Mouse (Mus musculus) kidney, postnatal 0 days (tissue): ENCODE measurements at regions not wholly inside any gene's neighbourhood (a gene's known extent, or its start where the extent isn't known, plus 50 kb on each side); places are given as distances from the start of the nearest gene placed in this dataset.

Experiments used
- ATAC-seq: fragments of 200-750 bp; cut with Nextera tagmentation; replicated peaks from 2 replicates; pipeline ENCODE4 v1.8.0; 2017; ENCODE audit warnings: low read depth, moderate number of reproducible peaks, moderate TSS enrichment, moderate library complexity; ENCODE audit not compliant: low FRiP score
- DNase-seq: peaks from one replicate; pipeline ENCODE4 v3.0.0-alpha.2; 2016; ENCODE audit warnings: low spot score
- H3K27ac ChIP-seq: fragments of 300-500 bp; sonication (generic); 2 replicates; pipeline ENCODE4 v1.5.1; 2014; ENCODE audit warnings: mild to moderate bottlenecking
- H3K27me3 ChIP-seq: fragments of 300-500 bp; sonication (generic); 2 replicates; pipeline ENCODE4 v1.6.1; 2014; ENCODE audit warnings: low read length, mixed read lengths; ENCODE audit not compliant: insufficient read depth
- H3K36me3 ChIP-seq: fragments of 300-500 bp; sonication (generic); 2 replicates; pipeline ENCODE4 v1.6.1; 2014; ENCODE audit warnings: low read length, mixed read lengths; ENCODE audit not compliant: insufficient read depth
- H3K4me1 ChIP-seq: fragments of 300-500 bp; sonication (generic); replicated peaks from 2 replicates; pipeline ENCODE4 v1.6.1; 2014; ENCODE audit warnings: antibody characterized with exemption, low read length, mixed read lengths; ENCODE audit not compliant: insufficient read depth
- H3K4me2 ChIP-seq: fragments of 300-500 bp; sonication (generic); 2 replicates; pipeline ENCODE4 v1.6.1; 2014; ENCODE audit warnings: mild to moderate bottlenecking, low read length, moderate library complexity, mixed read lengths
- H3K4me3 ChIP-seq: fragments of 300-500 bp; sonication (generic); replicated peaks from 2 replicates; pipeline ENCODE4 v1.5.1; 2014; ENCODE audit warnings: low read depth, low read length
- H3K9ac ChIP-seq: fragments of 300-500 bp; sonication (generic); 2 replicates; pipeline ENCODE4 v1.6.1; 2014; ENCODE audit warnings: low read depth, low read length
- H3K9me3 ChIP-seq: fragments of 300-500 bp; sonication (generic); replicated peaks from 2 replicates; pipeline ENCODE4 v1.6.1; 2016; ENCODE audit warnings: low read length, inconsistent platforms, mixed read lengths
- CTCF ChIP-seq: IDR thresholded peaks from 2 replicates; pipeline ENCODE4 v1.5.1; 2016; ENCODE audit warnings: antibody characterized with exemption, low read depth, mild to moderate bottlenecking, moderate library complexity
- WGBS: fragments of 180-500 bp; shearing (Covaris S2); extraction: QIAGEN DNeasy Blood & Tissue Kit; methylation state at CpG from one replicate; pipeline ENCODE4 v1.1.7; 2014; 5-methylcytosine and 5-hydroxymethylcytosine counted together

DNA sequence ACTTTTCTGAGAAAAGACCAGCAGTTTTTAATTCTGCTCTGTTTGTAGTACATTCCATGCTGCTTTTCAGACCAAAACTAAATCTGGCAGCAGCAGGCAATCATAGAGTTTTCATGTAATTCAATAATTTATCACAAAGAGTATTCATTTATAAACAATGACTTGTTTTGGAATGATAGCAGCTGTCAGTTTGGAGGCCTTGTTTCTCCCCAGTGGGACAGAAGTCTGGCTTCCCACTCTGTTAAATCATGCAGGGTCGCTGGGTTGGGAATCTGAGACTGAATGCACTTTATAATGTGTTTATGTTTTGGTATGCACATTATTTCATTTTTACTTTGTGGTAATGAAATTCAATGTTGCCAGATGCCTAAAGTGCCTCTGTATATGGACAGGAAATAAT, 879.8 kb upstream of the 2610301B20Rik start:
- Histone ChIP-seq H3K36me3 (no peaks in the 10 kb centered on the region), H3K4me3 (no peak overlapping the region), H3K4me1 (no peaks in the 10 kb centered on the region), H3K4me2 (no peak overlapping the region), H3K9ac (no peak overlapping the region), H3K9me3 (no peaks in the 10 kb centered on the region), H3K27ac (no peak overlapping the region), H3K27me3 (no peaks in the 10 kb centered on the region)
- WGBS = 55% methylated on average over 1 of the region's 1 CpGs
- ATAC-seq = no peak
- TF ChIP-seq CTCF = no peak
- DNase-seq = peak; percentile 1

- DNase-seq (no peak), ATAC-seq (no peak)
- Histone ChIP-seq H3K4me1 (no peaks in the 10 kb centered on the region), H3K4me3 (no peak overlapping the region), H3K9ac (no peak overlapping the region), H3K27ac (no peak overlapping the region), H3K27me3 (no peaks in the 10 kb centered on the region), H3K4me2 (no peak overlapping the region), H3K9me3 (no peaks in the 10 kb centered on the region), H3K36me3 (no peaks in the 10 kb centered on the region)
- no peak for TF ChIP-seq CTCF
These were observed 844.0 kb upstream of the 2610301B20Rik start for GRCm38 (mm10) chr4:10030316-10030715.

GRCm38 (mm10) chr4:10031764-10032163, 842.5 kb upstream of the 2610301B20Rik start:
- H3K4me3 ChIP-seq = no peak overlapping the region
- H3K36me3 ChIP-seq = no peaks in the 10 kb centered on the region
- H3K27ac ChIP-seq = no peak overlapping the region
- 52% methylated on average over 3 of the region's 3 CpGs for WGBS
- H3K9me3 ChIP-seq = no peaks in the 10 kb centered on the region
- H3K4me2 ChIP-seq = no peak overlapping the region
- TF ChIP-seq CTCF = no peak
- no peaks in the 10 kb centered on the region for H3K4me1 ChIP-seq
- DNase-seq = no peak
- H3K9ac ChIP-seq = no peak overlapping the region
- H3K27me3 ChIP-seq = no peaks in the 10 kb centered on the region
- no peak for ATAC-seq

DNA sequence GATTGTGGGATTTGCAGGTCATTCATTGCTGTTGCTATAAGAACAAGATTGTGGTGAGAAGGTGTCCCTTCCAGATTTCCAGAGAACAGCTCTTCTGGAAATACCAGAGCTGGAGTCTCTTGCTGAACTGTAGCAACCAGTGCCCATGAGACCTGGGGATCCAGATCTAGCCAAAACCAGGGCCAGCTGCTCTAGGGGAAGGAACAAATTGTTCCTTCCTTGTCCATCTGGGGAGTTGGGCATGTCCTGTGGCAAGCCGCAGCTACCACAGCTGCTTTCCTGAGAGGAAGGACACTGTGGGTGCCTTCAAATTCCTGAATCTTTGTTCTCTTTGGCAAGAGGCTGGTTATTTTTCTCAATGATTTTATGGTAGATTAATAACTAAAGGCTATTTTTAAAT, 839.0 kb upstream of the 2610301B20Rik start:
- Histone ChIP-seq H3K27me3 (no peaks in the 10 kb centered on the region), H3K4me2 (no peak overlapping the region), H3K9me3 (no peaks in the 10 kb centered on the region), H3K9ac (no peak overlapping the region), H3K4me3 (no peak overlapping the region), H3K4me1 (no peaks in the 10 kb centered on the region), H3K27ac (no peak overlapping the region), H3K36me3 (no peaks in the 10 kb centered on the region)
- ATAC-seq = no peak
- 85% methylated on average over 1 of the region's 1 CpGs for WGBS
- TF ChIP-seq CTCF = no peak
- DNase-seq = no peak

- no peaks in the 10 kb centered on the region for H3K36me3 ChIP-seq
- no peak for TF ChIP-seq CTCF
- H3K27ac ChIP-seq = no peak overlapping the region
- H3K4me2 ChIP-seq = no peak overlapping the region
- ATAC-seq (no peak), DNase-seq (peak; percentile 1)
- H3K4me3 ChIP-seq = no peak overlapping the region
- H3K27me3 ChIP-seq = no peaks in the 10 kb centered on the region
- no peaks in the 10 kb centered on the region for H3K4me1 ChIP-seq
- WGBS = 66% methylated on average over 2 of the region's 2 CpGs
- no peak overlapping the region for H3K9ac ChIP-seq
- no peaks in the 10 kb centered on the region for H3K9me3 ChIP-seq
These were observed 832.8 kb upstream of the 2610301B20Rik start for GRCm38 (mm10) chr4:10041301-10042093.

DNA sequence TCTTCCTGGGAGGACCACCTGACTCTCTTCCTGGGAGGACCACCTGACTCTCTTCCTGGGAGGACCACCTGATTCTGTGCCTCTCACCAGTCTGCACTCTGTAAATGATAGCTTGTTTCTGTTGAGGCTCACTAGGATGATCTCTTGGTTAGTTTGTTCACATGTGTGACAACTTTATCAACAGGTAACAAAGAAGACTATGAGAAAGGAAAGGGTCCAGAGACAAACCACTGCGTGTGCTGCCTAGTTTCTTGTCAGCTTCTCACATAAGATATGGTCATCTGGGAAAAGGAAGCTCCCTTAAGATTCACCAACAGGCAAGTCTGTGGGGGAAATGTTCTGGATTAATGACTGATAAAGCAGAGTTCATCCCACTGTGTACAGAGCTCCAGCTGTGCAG, 825.5 kb upstream of the 2610301B20Rik start:
- WGBS = 74% methylated on average over 1 of the region's 1 CpGs
- DNase-seq (no peak), ATAC-seq (no peak)
- Histone ChIP-seq H3K4me1 (no peaks in the 10 kb centered on the region), H3K36me3 (no peaks in the 10 kb centered on the region), H3K27ac (no peak overlapping the region), H3K27me3 (no peaks in the 10 kb centered on the region), H3K4me3 (no peak overlapping the region), H3K9ac (no peak overlapping the region), H3K9me3 (no peaks in the 10 kb centered on the region), H3K4me2 (no peak overlapping the region)
- TF ChIP-seq CTCF = no peak

- no peak overlapping the region for H3K9ac ChIP-seq
- ATAC-seq (no peak), DNase-seq (no peak)
- no peak for TF ChIP-seq CTCF
- H3K4me1 ChIP-seq = no peaks in the 10 kb centered on the region
- no peaks in the 10 kb centered on the region for H3K9me3 ChIP-seq
- WGBS = 40% methylated on average over 4 of the region's 4 CpGs
- H3K36me3 ChIP-seq = no peaks in the 10 kb centered on the region
- no peaks in the 10 kb centered on the region for H3K27me3 ChIP-seq
- no peak overlapping the region for H3K4me2 ChIP-seq
- H3K27ac ChIP-seq = no peak overlapping the region
- no peak overlapping the region for H3K4me3 ChIP-seq
These were observed 824.9 kb upstream of the 2610301B20Rik start for GRCm38 (mm10) chr4:10049411-10049810.
